Mouse (Mus musculus) heart, embryonic 14.5 days (tissue): ENCODE data around the gene Tagln3. TPM values are rescaled to one million over a fixed set of nuclear protein-coding genes. Genes with fewer than 3 reads are reported as not detected.

Experiments
- ATAC-seq: fragments of 200-750 bp; cut with Nextera tagmentation; 2 replicates; pipeline ENCODE4 v1.8.0; 2017; ENCODE audit warnings: low read depth, moderate TSS enrichment; ENCODE audit not compliant: insufficient number of reproducible peaks, insufficient read depth, low FRiP score
- H3K27ac ChIP-seq, 2 experiments: fragments of 200-500 bp in 1 of 2; fragments of 300-500 bp in 1 of 2; sonication (generic) in 1 of 2; replicated peaks in 1 of 2; 2 replicates each; pipeline ENCODE4 v1.5.1; 2012 to 2014; ENCODE audit warnings: low read depth in 2 of 2, low read length in 2 of 2, control low read depth in 1 of 2, mild to moderate bottlenecking in 1 of 2, mixed read lengths in 1 of 2; ENCODE audit not compliant: control insufficient read depth in 1 of 2, insufficient read depth in 1 of 2
- H3K27me3 ChIP-seq: fragments of 300-500 bp; sonication (generic); 2 replicates; pipeline ENCODE4 v1.6.1; 2014; ENCODE audit warnings: mild to moderate bottlenecking, low read length, control low read depth; ENCODE audit not compliant: control insufficient read depth, insufficient read depth
- H3K36me3 ChIP-seq: fragments of 300-500 bp; sonication (generic); 2 replicates; pipeline ENCODE4 v1.6.1; 2014; ENCODE audit warnings: mild to moderate bottlenecking, control low read depth, low read length, mixed read lengths; ENCODE audit not compliant: control insufficient read depth, insufficient read depth
- H3K4me1 ChIP-seq, 2 experiments: fragments of 200-500 bp in 1 of 2; fragments of 300-500 bp in 1 of 2; sonication (generic) in 1 of 2; 2 replicates each; pipeline ENCODE4 v1.6.1; 2012 to 2014; ENCODE audit warnings: low read length in 2 of 2, control low read depth in 1 of 2, mixed read lengths in 1 of 2; ENCODE audit not compliant: control insufficient read depth in 2 of 2, insufficient read depth in 2 of 2
- H3K4me2 ChIP-seq: fragments of 300-500 bp; sonication (generic); 2 replicates; pipeline ENCODE4 v1.6.1; 2014; ENCODE audit warnings: mild to moderate bottlenecking, low read length
- H3K4me3 ChIP-seq, 2 experiments: fragments of 200-500 bp in 1 of 2; fragments of 300-500 bp in 1 of 2; sonication (generic) in 1 of 2; 2 replicates each; pipeline ENCODE4 v1.5.1; 2012 to 2014; ENCODE audit warnings: low read length in 2 of 2, mild to moderate bottlenecking in 2 of 2, control low read depth in 1 of 2, low read depth in 1 of 2, moderate library complexity in 1 of 2; ENCODE audit not compliant: control insufficient read depth in 1 of 2, insufficient read depth in 1 of 2
- H3K9ac ChIP-seq: fragments of 300-500 bp; sonication (generic); 2 replicates; pipeline ENCODE4 v1.6.1; 2014; ENCODE audit warnings: mild to moderate bottlenecking, low read length
- H3K9me3 ChIP-seq: fragments of 300-500 bp; sonication (generic); 2 replicates; pipeline ENCODE4 v1.6.1; 2016; ENCODE audit warnings: low read length, control low read depth; ENCODE audit not compliant: control insufficient read depth
- WGBS: fragments of 180-500 bp; shearing (Covaris S2); extraction: QIAGEN DNeasy Blood & Tissue Kit; methylation state at CpG from one replicate; pipeline ENCODE4 v1.1.7; 2014; 5-methylcytosine and 5-hydroxymethylcytosine counted together
- polyA plus RNA-seq: library from polyadenylated mRNA; unstranded; fragments of >200 nt; fragmentation: Nextera tagmentation; extraction: Ambion mirVana; gene quantifications from 2 replicates; pipeline ENCODE4 v1.2.1, GENCODE M21; 2014

Tagln3 gene
- polyA plus RNA-seq, 1 experiment from 2014 or later, result 4.1 TPM

- Histone ChIP-seq H3K36me3 (no peaks in the 10 kb centered on the region), H3K9me3 (no peaks in the 10 kb centered on the region), H3K4me2 (no peak within 1 kb of the TSS), H3K4me3 (no peak within 1 kb of the TSS), H3K9ac (no peak within 1 kb of the TSS), H3K4me1 (no peaks in the 10 kb centered on the region), H3K27ac (no peak within 1 kb of the TSS), H3K27me3 (no peaks in the 10 kb centered on the region)
- WGBS, result 69% methylated on average over 10 of the region's 10 CpGs
- no peak for ATAC-seq
Measured at GRCm38 (mm10) chr16:45693558-45693957, 30.9 kb downstream of the Tagln3 start, which contains the start of gene Tmprss7. Gene Tmprss7 (minus strand): TSS chr16:45693658.

GRCm38 (mm10) chr16:45692851-45693250 is 31.6 kb downstream of the Tagln3 start:
- Histone ChIP-seq H3K36me3 (no peaks in the 10 kb centered on the region), H3K4me3 (no peak overlapping the region), H3K27me3 (no peaks in the 10 kb centered on the region), H3K4me1 (no peaks in the 10 kb centered on the region), H3K4me2 (no peak overlapping the region), H3K27ac (no peak overlapping the region), H3K9ac (no peak overlapping the region), H3K9me3 (no peaks in the 10 kb centered on the region)
- ATAC-seq, result no peak
- 65% methylated on average over 3 of the region's 3 CpGs for WGBS

GRCm38 (mm10) chr16:45690178-45690577 is 34.2 kb downstream of the Tagln3 start:
- Histone ChIP-seq H3K4me3 (no peak overlapping the region), H3K4me1 (no peaks in the 10 kb centered on the region), H3K4me2 (no peak overlapping the region), H3K9me3 (no peaks in the 10 kb centered on the region), H3K36me3 (no peaks in the 10 kb centered on the region), H3K27ac (no peak overlapping the region), H3K27me3 (no peaks in the 10 kb centered on the region), H3K9ac (no peak overlapping the region)
- no peak for ATAC-seq
- WGBS, result 60% methylated on average over 4 of the region's 4 CpGs

GRCm38 (mm10) chr16:45686833-45687232 is 37.6 kb downstream of the Tagln3 start:
- Histone ChIP-seq H3K4me3 (no peak overlapping the region), H3K9me3 (no peaks in the 10 kb centered on the region), H3K4me1 (no peaks in the 10 kb centered on the region), H3K36me3 (no peaks in the 10 kb centered on the region), H3K9ac (no peak overlapping the region), H3K27me3 (no peaks in the 10 kb centered on the region), H3K4me2 (no peak overlapping the region), H3K27ac (no peak overlapping the region)
- WGBS, result 66% methylated on average over 3 of the region's 3 CpGs
- no peak for ATAC-seq

DNA sequence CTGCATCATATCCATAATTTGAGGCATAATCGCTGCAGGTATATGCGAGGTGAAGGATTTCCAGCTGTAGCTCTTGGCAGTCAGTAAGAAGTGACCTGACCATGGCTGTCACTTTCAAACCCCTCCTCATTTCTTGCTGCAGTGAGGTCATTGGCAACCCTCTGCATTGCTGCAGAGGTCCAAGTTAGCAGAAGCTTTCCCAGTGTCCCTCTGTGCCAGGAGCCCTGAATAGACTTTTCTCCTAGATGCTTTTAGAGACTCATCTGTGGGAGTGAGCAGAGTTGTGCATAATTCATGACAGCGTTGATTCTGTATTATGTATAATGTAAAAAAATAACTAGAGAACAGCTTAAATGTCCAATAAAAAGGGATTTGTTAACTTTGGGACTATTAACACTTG is 39.1 kb downstream of the Tagln3 start:
- Histone ChIP-seq H3K9ac (no peak overlapping the region), H3K4me1 (no peaks in the 10 kb centered on the region), H3K4me2 (no peak overlapping the region), H3K27me3 (no peaks in the 10 kb centered on the region), H3K36me3 (no peaks in the 10 kb centered on the region), H3K27ac (no peak overlapping the region), H3K9me3 (no peaks in the 10 kb centered on the region), H3K4me3 (no peak overlapping the region)
- no peak for ATAC-seq
- 66% methylated on average over 3 of the region's 3 CpGs for WGBS

- H3K4me2 ChIP-seq, result no peak overlapping the region
- H3K27ac ChIP-seq, result no peak overlapping the region
- WGBS, result 14% methylated on average over 8 of the region's 8 CpGs
- no peaks in the 10 kb centered on the region for H3K9me3 ChIP-seq
- H3K27me3 ChIP-seq, result no peaks in the 10 kb centered on the region
- no peak overlapping the region for H3K9ac ChIP-seq
- no peak for ATAC-seq
- H3K36me3 ChIP-seq, result no peaks in the 10 kb centered on the region
- H3K4me1 ChIP-seq, result no peaks in the 10 kb centered on the region
- no peak overlapping the region for H3K4me3 ChIP-seq
Measured at GRCm38 (mm10) chr16:45684815-45685214, 39.6 kb downstream of the Tagln3 start.

- H3K4me1 ChIP-seq, result no peaks in the 10 kb centered on the region
- H3K4me3 ChIP-seq, result no peak overlapping the region
- H3K27me3 ChIP-seq, result no peaks in the 10 kb centered on the region
- WGBS, result 28% methylated on average over 1 of the region's 1 CpGs
- H3K27ac ChIP-seq, result no peak overlapping the region
- H3K4me2 ChIP-seq, result no peak overlapping the region
- no peak overlapping the region for H3K9ac ChIP-seq
- ATAC-seq, result no peak
- no peaks in the 10 kb centered on the region for H3K36me3 ChIP-seq
- H3K9me3 ChIP-seq, result no peaks in the 10 kb centered on the region
Measured at GRCm38 (mm10) chr16:45676462-45676861, 47.9 kb downstream of the Tagln3 start.

DNA sequence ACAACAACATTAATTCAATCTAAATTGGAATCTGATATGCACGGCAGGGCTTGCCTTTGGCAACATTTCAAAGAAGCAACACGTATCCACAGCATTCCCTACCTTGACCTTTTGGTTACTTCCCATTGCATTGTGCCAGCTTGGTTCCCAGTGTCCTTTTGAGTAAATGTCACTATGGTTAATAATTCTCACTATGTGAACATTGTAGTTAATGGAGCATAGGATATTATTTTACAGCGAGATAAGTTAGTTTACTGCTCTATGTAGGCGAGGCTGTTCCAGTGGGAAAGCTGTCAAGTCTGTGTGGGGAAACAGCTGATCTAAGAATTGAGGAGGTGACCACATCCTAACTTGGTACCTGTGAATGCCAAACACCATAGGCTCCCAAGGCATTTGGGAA is 54.4 kb downstream of the Tagln3 start:
- Histone ChIP-seq H3K4me1 (no peaks in the 10 kb centered on the region; a peak in 1 of 4 replicates), H3K9me3 (no peaks in the 10 kb centered on the region), H3K9ac (no peak overlapping the region), H3K4me2 (no peak overlapping the region), H3K27me3 (no peaks in the 10 kb centered on the region), H3K27ac (no peak overlapping the region), H3K4me3 (no peak overlapping the region), H3K36me3 (no peaks in the 10 kb centered on the region)
- ATAC-seq, result no peak
- WGBS, result 71% methylated on average over 4 of the region's 4 CpGs
